Mouse (Mus musculus) MEL (cell line): ENCODE results near the gene Otol1. TPM values are rescaled to one million over a fixed set of nuclear protein-coding genes. Genes with fewer than 3 reads are reported as not detected.

Source experiments
- DNase-seq: peaks from one replicate; pipeline ENCODE4 v3.0.0; 2011; ENCODE audit warnings: low read depth, low spot score
- H3K27ac ChIP-seq: 2 replicates; pipeline ENCODE4 v1.5.1; 2012; ENCODE audit warnings: low read depth, mild to moderate bottlenecking, control low read depth, low read length, moderate library complexity; ENCODE audit not compliant: control insufficient read depth
- H3K27me3 ChIP-seq, 2 experiments: fragments of 150-350 bp in 1 of 2; sonication (generic) in 1 of 2; 2 replicates each; pipeline ENCODE4 v1.6.1; 2012; ENCODE audit warnings: low read length in 2 of 2, mild to moderate bottlenecking in 2 of 2, improper control_type of control experiment in 1 of 2, moderate library complexity in 1 of 2; ENCODE audit not compliant: insufficient read depth in 2 of 2, control insufficient read depth in 1 of 2
- H3K36me3 ChIP-seq, 2 experiments: 2 replicates each; pipeline ENCODE4 v1.6.1; 2012 to 2014; ENCODE audit warnings: low read length in 2 of 2, improper control_type of control experiment in 1 of 2, inconsistent platforms in 1 of 2, mild to moderate bottlenecking in 1 of 2; ENCODE audit not compliant: insufficient read depth in 2 of 2, control insufficient read depth in 1 of 2
- H3K4me1 ChIP-seq, 2 experiments: fragments of 150-350 bp in 1 of 2; sonication (generic) in 1 of 2; 2 replicates each; pipeline ENCODE4 v1.6.1; 2012; ENCODE audit warnings: low read length in 2 of 2, improper control_type of control experiment in 1 of 2, mild to moderate bottlenecking in 1 of 2; ENCODE audit not compliant: insufficient read depth in 2 of 2, control insufficient read depth in 1 of 2
- H3K4me3 ChIP-seq, 2 experiments: fragments of 150-350 bp in 1 of 2; sonication (generic) in 1 of 2; 2 replicates each; pipeline ENCODE4 v1.5.1; 2012; ENCODE audit warnings: low read depth in 2 of 2, low read length in 2 of 2, mild to moderate bottlenecking in 2 of 2, moderate library complexity in 2 of 2, control low read depth in 1 of 2, improper control_type of control experiment in 1 of 2; ENCODE audit not compliant: control insufficient read depth in 1 of 2, insufficient read depth in 1 of 2
- H3K79me2 ChIP-seq: 2 replicates; pipeline ENCODE4 v1.6.1; 2012; ENCODE audit warnings: mild to moderate bottlenecking, low read length, moderate library complexity; ENCODE audit not compliant: control insufficient read depth, poor library complexity, insufficient read depth
- H3K9ac ChIP-seq: 2 replicates; pipeline ENCODE4 v1.6.1; 2012; ENCODE audit warnings: low read depth, mild to moderate bottlenecking, control low read depth, low read length, moderate library complexity; ENCODE audit not compliant: control insufficient read depth, poor library complexity, severe bottlenecking
- H3K9me3 ChIP-seq: fragments of 150-350 bp; sonication (generic); replicated peaks from 2 replicates; pipeline ENCODE4 v1.6.1; 2012; ENCODE audit warnings: mild to moderate bottlenecking, low read length, improper control_type of control experiment, moderate library complexity; ENCODE audit not compliant: insufficient read depth
- BHLHE40 ChIP-seq: IDR thresholded peaks from 2 replicates; pipeline ENCODE4 v1.6.1; 2012; ENCODE audit warnings: low read depth, mild to moderate bottlenecking, inconsistent platforms, low read length, improper control_type of control experiment, borderline replicate concordance
- CHD1 ChIP-seq: IDR thresholded peaks from 2 replicates; pipeline ENCODE4 v1.6.1; 2012; ENCODE audit warnings: low read depth, mild to moderate bottlenecking, inconsistent platforms, low read length, improper control_type of control experiment
- ELF1 ChIP-seq: IDR thresholded peaks from 2 replicates; pipeline ENCODE4 v1.6.1; 2014; ENCODE audit warnings: low read depth, mild to moderate bottlenecking, inconsistent platforms, low read length, improper control_type of control experiment, moderate library complexity
- EP300 ChIP-seq, 2 experiments: IDR thresholded peaks; 2 replicates each; pipeline ENCODE4 v1.6.1; 2011; ENCODE audit warnings: improper control_type of control experiment in 2 of 2, low read length in 2 of 2, low read depth in 1 of 2, mild to moderate bottlenecking in 1 of 2
- ETS1 ChIP-seq: IDR thresholded peaks from 2 replicates; pipeline ENCODE4 v1.6.1; 2012; ENCODE audit warnings: low read depth, mild to moderate bottlenecking, inconsistent platforms, low read length, improper control_type of control experiment, moderate library complexity
- JUND ChIP-seq: IDR thresholded peaks from 2 replicates; pipeline ENCODE4 v1.6.1; 2011; ENCODE audit warnings: low read depth, mild to moderate bottlenecking, improper control_type of control experiment, low read length
- KAT2A ChIP-seq: conservative IDR thresholded peaks from 2 replicates; pipeline ENCODE4 v1.6.1; 2012; ENCODE audit warnings: low read depth, low read length, improper control_type of control experiment, inconsistent platforms
- MAFK ChIP-seq: IDR thresholded peaks from 2 replicates; pipeline ENCODE4 v1.6.1; 2011; ENCODE audit warnings: low read depth, mild to moderate bottlenecking, low read length, improper control_type of control experiment, borderline replicate concordance
- MAZ ChIP-seq: IDR thresholded peaks from 2 replicates; pipeline ENCODE4 v1.6.1; 2012; ENCODE audit warnings: low read depth, mild to moderate bottlenecking, inconsistent platforms, low read length, improper control_type of control experiment
- MXI1 ChIP-seq: IDR thresholded peaks from 2 replicates; pipeline ENCODE4 v1.6.1; 2011; ENCODE audit warnings: mild to moderate bottlenecking, low read depth, low read length, improper control_type of control experiment
- MYC ChIP-seq: IDR thresholded peaks from 2 replicates; pipeline ENCODE4 v1.6.1; 2011; ENCODE audit warnings: low read depth, mild to moderate bottlenecking, low read length, improper control_type of control experiment, moderate library complexity
- NRF1 ChIP-seq: IDR thresholded peaks from 2 replicates; pipeline ENCODE4 v1.6.1; 2014; ENCODE audit warnings: low read depth, mild to moderate bottlenecking, inconsistent platforms, low read length, improper control_type of control experiment, moderate library complexity; ENCODE audit not compliant: poor library complexity, insufficient read depth, severe bottlenecking
- RAD21 ChIP-seq: IDR thresholded peaks from 2 replicates; pipeline ENCODE4 v1.6.1; 2011; ENCODE audit warnings: mild to moderate bottlenecking, low read depth, low read length, improper control_type of control experiment
- RCOR1 ChIP-seq: IDR thresholded peaks from 2 replicates; pipeline ENCODE4 v1.6.1; 2012; ENCODE audit warnings: low read depth, mild to moderate bottlenecking, inconsistent platforms, low read length, improper control_type of control experiment
- TAL1 ChIP-seq: IDR thresholded peaks from 2 replicates; pipeline ENCODE4 v1.6.1; 2012; ENCODE audit warnings: mild to moderate bottlenecking, inconsistent platforms, low read length, moderate library complexity, mixed read lengths
- UBTF ChIP-seq: IDR thresholded peaks from 2 replicates; pipeline ENCODE4 v1.6.1; 2012; ENCODE audit warnings: low read depth, mild to moderate bottlenecking, inconsistent platforms, low read length, improper control_type of control experiment, moderate library complexity, borderline replicate concordance; ENCODE audit not compliant: insufficient read depth
- USF1 ChIP-seq: IDR thresholded peaks from 2 replicates; pipeline ENCODE4 v1.6.1; 2014; ENCODE audit warnings: low read depth, mild to moderate bottlenecking, inconsistent platforms, low read length, improper control_type of control experiment, moderate library complexity
- ZC3H11A ChIP-seq: IDR thresholded peaks from 2 replicates; pipeline ENCODE4 v1.6.1; 2012; ENCODE audit warnings: low read depth, mild to moderate bottlenecking, inconsistent platforms, low read length, improper control_type of control experiment
- ZKSCAN1 ChIP-seq: IDR thresholded peaks from 2 replicates; pipeline ENCODE4 v1.6.1; 2012; ENCODE audit warnings: low read depth, mild to moderate bottlenecking, inconsistent platforms, low read length, improper control_type of control experiment, moderate library complexity
- ZMIZ1 ChIP-seq: IDR thresholded peaks from 2 replicates; pipeline ENCODE4 v1.6.1; 2012; ENCODE audit warnings: low read depth, mild to moderate bottlenecking, inconsistent platforms, low read length, improper control_type of control experiment, moderate library complexity
- polyA plus RNA-seq, 2 experiments: library from polyadenylated mRNA; stranded (reverse) in 1 of 2; unstranded in 1 of 2; fragments of >175 nt in 1 of 2; fragments of >200 nt in 1 of 2; gene quantifications; 2 replicates each; pipeline versions ENCODE4 v1.2.1 to v1.2.4; 2012; ENCODE audit warnings: low replicate concordance in 2 of 2, low read depth in 1 of 2; ENCODE audit not compliant: insufficient read length in 2 of 2, insufficient read depth in 1 of 2, missing spikeins in 1 of 2
- total RNA-seq: library from RNA; depleted of rRNA; stranded (reverse); fragments of 300-350 nt; gene quantifications from 2 replicates; pipeline ENCODE4 v1.2.3, GENCODE M21; 2012

Gene Otol1
- total and polyA plus RNA-seq, 3 experiments = not detected

DNA sequence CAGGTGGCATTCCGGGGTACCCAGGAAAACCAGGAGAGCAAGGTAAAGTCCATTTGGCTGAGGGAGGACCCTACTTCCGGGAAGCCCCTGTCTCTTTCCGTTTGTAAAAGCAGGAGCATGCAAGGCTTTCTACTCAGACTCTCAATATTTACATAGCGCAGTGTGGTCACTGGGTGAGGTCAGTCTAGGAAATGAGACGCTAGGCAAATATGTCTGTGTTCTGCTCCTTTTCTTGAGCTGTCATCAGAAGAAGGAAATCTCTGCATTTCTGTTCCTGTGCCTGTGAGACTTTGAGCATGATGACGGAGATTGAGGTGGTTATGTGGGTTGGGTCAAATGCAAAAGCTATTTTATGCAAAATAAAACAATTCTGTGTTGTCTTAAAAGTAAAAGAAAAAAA, 19.2 kb downstream of the Otol1 start:
- Histone ChIP-seq H3K4me1 (no peaks in the 10 kb centered on the region), H3K27me3 (no peaks in the 10 kb centered on the region), H3K4me3 (no peak overlapping the region), H3K36me3 (no peaks in the 10 kb centered on the region), H3K9me3 (no peaks in the 10 kb centered on the region), H3K79me2 (no peaks in the 10 kb centered on the region), H3K9ac (no peak overlapping the region)
- DNase-seq = no peak
- TF ChIP-seq ZKSCAN1 (no peak), TAL1 (no peak), EP300 (IDR thresholded peaks at IDR 0.05; ENCODE audit: low read depth in 1 of 2, low read length in 2 of 2) (no peak), ZC3H11A (no peak), UBTF (no peak), MAFK (no peak), BHLHE40 (no peak)
- TF ChIP-seq, all 39 proteins: peak for 0
- H3K27ac ChIP-seq = no peak overlapping the region

DNA sequence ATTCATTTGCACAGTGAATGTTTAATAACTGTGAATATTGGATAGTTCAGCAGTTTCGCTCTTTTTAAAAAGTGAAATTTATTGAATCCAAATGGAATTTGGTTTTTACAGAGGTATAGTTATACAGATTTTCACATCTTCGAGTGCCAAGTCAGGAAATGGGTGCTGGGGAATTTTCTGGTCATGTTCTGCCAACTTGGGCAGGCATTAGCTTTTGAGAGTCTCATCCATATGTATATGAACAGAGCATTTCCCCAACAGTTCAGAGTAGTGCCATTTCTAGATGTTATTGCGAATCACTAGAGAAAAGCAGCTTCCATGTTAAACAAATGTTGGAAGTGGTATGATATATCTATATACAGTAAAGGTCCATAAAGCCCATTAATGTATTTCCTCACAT, 21.8 kb downstream of the Otol1 start:
- no peaks in the 10 kb centered on the region for H3K79me2 ChIP-seq
- H3K36me3 ChIP-seq = no peaks in the 10 kb centered on the region
- no peaks in the 10 kb centered on the region for H3K4me1 ChIP-seq
- TF ChIP-seq RAD21 = no peak
- no peak for TF ChIP-seq KAT2A
- no peak for TF ChIP-seq RCOR1
- TF ChIP-seq CHD1 = no peak
- no peak for TF ChIP-seq JUND
- TF ChIP-seq ZKSCAN1 = no peak
- no peak for TF ChIP-seq MYC
- no peak for TF ChIP-seq ETS1
- no peak for TF ChIP-seq MAZ
- TF ChIP-seq USF1 = no peak
- no peak for TF ChIP-seq ZMIZ1
- TF ChIP-seq EP300 (IDR thresholded peaks at IDR 0.05; ENCODE audit: low read depth in 1 of 2, low read length in 2 of 2) = no peak
- no peak for TF ChIP-seq MAFK
- no peak for TF ChIP-seq TAL1
- TF ChIP-seq ELF1 = no peak
- no peak for TF ChIP-seq BHLHE40
- no peak for TF ChIP-seq MXI1
- no peak for TF ChIP-seq ZC3H11A
- no peak for TF ChIP-seq NRF1
- no peak overlapping the region for H3K9ac ChIP-seq
- no peak overlapping the region for H3K4me3 ChIP-seq
- DNase-seq = no peak
- no peaks in the 10 kb centered on the region for H3K27me3 ChIP-seq
- H3K27ac ChIP-seq = no peak overlapping the region
- H3K9me3 ChIP-seq = no peaks in the 10 kb centered on the region
